Mouse (Mus musculus) embryonic facial prominence, embryonic 14.5 days (tissue): Measurements from ENCODE around the gene Kcnq4. TPM values are rescaled to one million over a fixed set of nuclear protein-coding genes. Genes with fewer than 3 reads are reported as not detected.

Experiments
- ATAC-seq: fragments of 200-750 bp; cut with Nextera tagmentation; 2 replicates; pipeline ENCODE4 v1.8.0; 2017; ENCODE audit warnings: low read depth, moderate number of reproducible peaks, moderate TSS enrichment
- DNase-seq: peaks from one replicate; pipeline ENCODE4 v3.0.0-alpha.2; 2015; ENCODE audit warnings: low spot score
- H3K27ac ChIP-seq: fragments of 300-500 bp; sonication (generic); replicated peaks from 2 replicates; pipeline ENCODE4 v1.5.1; 2014; ENCODE audit warnings: low read depth, mild to moderate bottlenecking, low read length, moderate library complexity
- H3K27me3 ChIP-seq: fragments of 300-500 bp; sonication (generic); replicated peaks from 2 replicates; pipeline ENCODE4 v1.6.1; 2014; ENCODE audit warnings: low read length; ENCODE audit not compliant: control insufficient read depth, insufficient read depth
- H3K36me3 ChIP-seq: fragments of 300-500 bp; sonication (generic); 2 replicates; pipeline ENCODE4 v1.6.1; 2014; ENCODE audit warnings: low read length, mixed read lengths; ENCODE audit not compliant: control insufficient read depth, insufficient read depth
- H3K4me1 ChIP-seq: fragments of 300-500 bp; sonication (generic); 2 replicates; pipeline ENCODE4 v1.6.1; 2014; ENCODE audit warnings: antibody characterized with exemption, low read length; ENCODE audit not compliant: control insufficient read depth, insufficient read depth
- H3K4me2 ChIP-seq: fragments of 300-500 bp; sonication (generic); 2 replicates; pipeline ENCODE4 v1.6.1; 2014; ENCODE audit warnings: low read depth, mild to moderate bottlenecking, low read length, moderate library complexity, mixed read lengths
- H3K4me3 ChIP-seq: fragments of 300-500 bp; sonication (generic); 2 replicates; pipeline ENCODE4 v1.5.1; 2014; ENCODE audit warnings: low read depth, mild to moderate bottlenecking, low read length
- H3K9ac ChIP-seq: fragments of 300-500 bp; sonication (generic); 2 replicates; pipeline ENCODE4 v1.6.1; 2014; ENCODE audit warnings: low read depth, mild to moderate bottlenecking, low read length, moderate library complexity, mixed read lengths
- H3K9me3 ChIP-seq: fragments of 300-500 bp; sonication (generic); 2 replicates; pipeline ENCODE4 v1.6.1; 2016; ENCODE audit warnings: low read length; ENCODE audit not compliant: control insufficient read depth
- WGBS: fragments of 180-500 bp; shearing (Covaris S2); extraction: QIAGEN DNeasy Blood & Tissue Kit; methylation state at CpG from one replicate; pipeline ENCODE4 v1.1.7; 2014; 5-methylcytosine and 5-hydroxymethylcytosine counted together
- polyA plus RNA-seq: library from polyadenylated mRNA; unstranded; fragments of >200 nt; fragmentation: Nextera tagmentation; extraction: Ambion mirVana; gene quantifications from 2 replicates; pipeline ENCODE4 v1.2.1, GENCODE M21; 2014

Kcnq4 gene
- 3.2 and 3.9 TPM in 2 replicates for polyA plus RNA-seq

GRCm38 (mm10) chr4:120747941-120748866 lies at the start of gene Kcnq4:
Kcnq4 (minus strand) TSS chr4:120748612.
- Histone ChIP-seq H3K4me3 (peak within 1 kb of the TSS; percentile 73), H3K9me3 (no peaks in the 10 kb centered on the region), H3K27ac (no peak within 1 kb of the TSS), H3K4me1 (peaks cover 3% of the 10 kb centered on the region; the same call in 1 of the 2 replicates), H3K36me3 (no peaks in the 10 kb centered on the region), H3K27me3 (peaks cover 58% of the 10 kb centered on the region), H3K9ac (peak within 1 kb of the TSS; percentile 65; the same call in 1 of the 2 replicates), H3K4me2 (peak within 1 kb of the TSS; percentile 100)
- no peak for ATAC-seq
- DNase-seq = no peak
- 4% methylated on average over 33 of the region's 42 CpGs for WGBS

GRCm38 (mm10) chr4:120796687-120797086 lies 48.3 kb upstream of the Kcnq4 start:
- no peaks in the 10 kb centered on the region for H3K36me3 ChIP-seq
- no peaks in the 10 kb centered on the region for H3K27me3 ChIP-seq
- no peak overlapping the region for H3K4me2 ChIP-seq
- no peaks in the 10 kb centered on the region for H3K9me3 ChIP-seq
- WGBS = 77% methylated on average over 2 of the region's 2 CpGs
- 0 out of 2 replicates have a peak, but pooled peaks cover 9% of the 10 kb centered on the region for H3K4me1 ChIP-seq
- H3K27ac ChIP-seq = no peak overlapping the region
- H3K4me3 ChIP-seq = no peak overlapping the region
- no peak for DNase-seq
- H3K9ac ChIP-seq = no peak overlapping the region
- no peak for ATAC-seq

- no peaks in the 10 kb centered on the region for H3K9me3 ChIP-seq
- DNase-seq = no peak
- H3K36me3 ChIP-seq = 0 out of 2 replicates have a peak, but pooled peaks cover 2% of the 10 kb centered on the region
- ATAC-seq = no peak
- H3K4me2 ChIP-seq = no peak overlapping the region
- no peak overlapping the region for H3K9ac ChIP-seq
- no peak overlapping the region for H3K27ac ChIP-seq
- 0 out of 2 replicates have a peak, but pooled peaks cover 9% of the 10 kb centered on the region for H3K4me1 ChIP-seq
- H3K27me3 ChIP-seq = no peaks in the 10 kb centered on the region
- no peak overlapping the region for H3K4me3 ChIP-seq
- 79% methylated on average over 1 of the region's 1 CpGs for WGBS
Observed at GRCm38 (mm10) chr4:120795646-120796045, 47.2 kb upstream of the Kcnq4 start.

- Histone ChIP-seq H3K9ac (no peak overlapping the region), H3K4me2 (no peak overlapping the region), H3K27me3 (no peaks in the 10 kb centered on the region), H3K4me3 (no peak overlapping the region), H3K27ac (no peak overlapping the region), H3K9me3 (no peaks in the 10 kb centered on the region), H3K4me1 (no peaks in the 10 kb centered on the region), H3K36me3 (peaks cover 29% of the 10 kb centered on the region)
- peak; percentile 26 for DNase-seq
- peak; percentile 67; the same call in 1 of the 2 replicates for ATAC-seq
- WGBS = 67% methylated on average over 2 of the region's 2 CpGs
Observed at GRCm38 (mm10) chr4:120792918-120793317, 44.5 kb upstream of the Kcnq4 start.

DNA sequence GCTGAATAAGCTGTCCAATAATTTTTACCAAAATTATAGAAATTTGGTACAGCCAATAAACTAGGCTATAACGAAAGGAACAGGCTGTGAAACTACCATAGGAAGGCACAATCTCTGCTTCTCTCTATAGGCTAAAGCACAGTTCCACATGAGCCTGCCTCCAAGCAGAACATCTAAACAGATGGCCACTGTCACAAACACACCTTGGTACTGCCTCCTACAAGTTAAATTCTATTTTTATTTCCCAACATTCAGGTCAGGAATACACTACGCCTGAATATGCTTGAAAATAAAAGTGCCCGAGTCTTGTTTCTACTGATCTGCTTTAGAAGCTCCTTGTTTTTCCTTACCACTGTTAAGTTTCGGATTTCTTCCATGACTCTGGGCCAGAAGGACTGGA lies 41.6 kb upstream of the Kcnq4 start:
- Histone ChIP-seq H3K4me2 (no peak overlapping the region), H3K36me3 (peaks cover 57% of the 10 kb centered on the region), H3K9ac (no peak overlapping the region), H3K9me3 (no peaks in the 10 kb centered on the region), H3K27ac (no peak overlapping the region), H3K27me3 (no peaks in the 10 kb centered on the region), H3K4me1 (no peaks in the 10 kb centered on the region), H3K4me3 (no peak overlapping the region)
- DNase-seq (no peak), ATAC-seq (no peak)
- 82% methylated on average over 4 of the region's 4 CpGs for WGBS

GRCm38 (mm10) chr4:120755801-120756200 lies 7.4 kb upstream of the Kcnq4 start:
- Histone ChIP-seq H3K27me3 (peaks cover 4% of the 10 kb centered on the region), H3K4me2 (no peak overlapping the region), H3K9me3 (no peaks in the 10 kb centered on the region), H3K27ac (no peak overlapping the region), H3K9ac (no peak overlapping the region), H3K4me3 (no peak overlapping the region), H3K36me3 (peaks cover 36% of the 10 kb centered on the region), H3K4me1 (no peaks in the 10 kb centered on the region)
- DNase-seq (no peak), ATAC-seq (no peak)
- 60% methylated on average over 5 of the region's 5 CpGs for WGBS

DNA sequence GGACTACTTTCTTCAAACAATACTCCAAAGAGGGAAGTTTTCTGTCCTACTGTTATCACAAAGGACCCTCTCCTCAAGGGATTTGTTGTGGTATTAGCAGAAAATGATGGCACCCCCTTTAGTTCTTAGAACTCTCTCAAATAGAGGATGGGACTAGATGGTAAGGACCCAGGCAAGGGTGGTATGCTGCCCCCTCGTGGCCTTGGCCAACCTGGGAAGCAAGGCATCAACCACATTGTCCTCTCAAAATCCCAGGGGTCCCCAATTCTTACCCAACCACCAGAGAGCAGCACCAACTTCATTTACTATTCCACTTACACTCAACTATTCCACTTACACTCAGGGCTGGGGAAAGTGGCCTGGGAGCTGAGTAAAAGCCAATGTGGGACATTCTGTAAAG lies 6.9 kb upstream of the Kcnq4 start:
- Histone ChIP-seq H3K4me3 (no peak overlapping the region), H3K4me2 (no peak overlapping the region), H3K9ac (no peak overlapping the region), H3K4me1 (no peaks in the 10 kb centered on the region), H3K27ac (no peak overlapping the region), H3K9me3 (no peaks in the 10 kb centered on the region), H3K27me3 (peaks cover 5% of the 10 kb centered on the region), H3K36me3 (peaks cover 31% of the 10 kb centered on the region)
- ATAC-seq (peak; percentile 68), DNase-seq (peak; percentile 66)
- 0% methylated on average over 1 of the region's 1 CpGs for WGBS

DNA sequence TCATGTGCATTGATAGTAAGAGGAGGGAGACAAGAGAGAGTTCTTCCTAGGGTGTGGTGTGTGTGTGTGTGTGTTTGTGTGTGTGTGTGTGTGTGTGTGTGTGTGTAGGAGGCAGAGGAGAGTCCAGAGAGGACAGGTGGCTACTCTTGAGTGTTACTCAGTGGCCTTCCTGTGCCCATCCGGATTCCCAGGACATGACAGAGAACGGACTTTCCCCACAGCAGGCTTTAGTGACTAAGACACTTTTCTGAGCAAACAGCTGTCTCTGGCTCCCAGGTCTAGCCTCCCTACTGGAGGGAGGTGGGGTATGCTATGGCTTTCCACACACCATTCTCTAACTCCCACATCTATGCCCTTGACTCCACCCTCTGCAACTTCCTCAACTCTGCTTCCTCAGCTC lies 1.2 kb upstream of the Kcnq4 start:
- H3K27me3 ChIP-seq = peaks cover 58% of the 10 kb centered on the region
- H3K4me1 ChIP-seq = peaks cover 3% of the 10 kb centered on the region; the same call in 1 of the 2 replicates
- no peak for ATAC-seq
- H3K4me2 ChIP-seq = no peak overlapping the region
- H3K9me3 ChIP-seq = no peaks in the 10 kb centered on the region
- no peak overlapping the region for H3K27ac ChIP-seq
- no peak overlapping the region for H3K4me3 ChIP-seq
- DNase-seq = no peak
- 23% methylated on average over 2 of the region's 2 CpGs for WGBS
- H3K36me3 ChIP-seq = no peaks in the 10 kb centered on the region
- no peak overlapping the region for H3K9ac ChIP-seq
